Mouse (Mus musculus) intestine, embryonic 14.5 days (tissue): ENCODE data around the gene Vmn1r112. TPM values are rescaled to one million over a fixed set of nuclear protein-coding genes. Genes with fewer than 3 reads are reported as not detected.
"Not testable (repeated sequence)": the region's sequence is repeated elsewhere in the genome, so short reads cannot be mapped to it uniquely, and the experiment has no call there.

ENCODE experiments used
- ATAC-seq: fragments of 200-750 bp; cut with Nextera tagmentation; replicated peaks from 2 replicates; pipeline ENCODE4 v1.8.0; 2017; ENCODE audit warnings: low read depth, moderate number of reproducible peaks, moderate TSS enrichment, moderate library complexity; ENCODE audit not compliant: low FRiP score, low TSS enrichment
- DNase-seq: peaks from one replicate; pipeline ENCODE4 v3.0.0-alpha.2; 2018; ENCODE audit warnings: low spot score
- H3K27ac ChIP-seq: fragments of 300-500 bp; sonication (generic); 2 replicates; pipeline ENCODE4 v1.5.1; 2014; ENCODE audit warnings: low read depth, mild to moderate bottlenecking, control low read depth
- H3K27me3 ChIP-seq: fragments of 300-500 bp; sonication (generic); replicated peaks from 2 replicates; pipeline ENCODE4 v1.6.1; 2014; ENCODE audit warnings: low read length, control low read depth; ENCODE audit not compliant: control insufficient read depth, insufficient read depth
- H3K36me3 ChIP-seq: fragments of 300-500 bp; sonication (generic); 2 replicates; pipeline ENCODE4 v1.6.1; 2014; ENCODE audit warnings: low read length, control low read depth; ENCODE audit not compliant: control insufficient read depth, insufficient read depth
- H3K4me1 ChIP-seq: fragments of 300-500 bp; sonication (generic); replicated peaks from 2 replicates; pipeline ENCODE4 v1.6.1; 2014; ENCODE audit warnings: low read length, control low read depth, mixed read lengths; ENCODE audit not compliant: control insufficient read depth, insufficient read depth
- H3K4me2 ChIP-seq: fragments of 300-500 bp; sonication (generic); 2 replicates; pipeline ENCODE4 v1.6.1; 2014; ENCODE audit warnings: low read length
- H3K4me3 ChIP-seq: fragments of 300-500 bp; sonication (generic); 2 replicates; pipeline ENCODE4 v1.5.1; 2014; ENCODE audit warnings: low read depth, low read length, control low read depth, mixed read lengths
- H3K9ac ChIP-seq: fragments of 300-500 bp; sonication (generic); 2 replicates; pipeline ENCODE4 v1.6.1; 2014; ENCODE audit warnings: mild to moderate bottlenecking, low read length
- H3K9me3 ChIP-seq: fragments of 300-500 bp; sonication (generic); 2 replicates; pipeline ENCODE4 v1.6.1; 2016; ENCODE audit warnings: low read length, control low read depth; ENCODE audit not compliant: control insufficient read depth
- whole genome bisulfite sequencing: fragments of 180-500 bp; shearing (Covaris S2); extraction: QIAGEN DNeasy Blood & Tissue Kit; methylation state at CpG from one replicate; pipeline ENCODE4 v1.1.7; 2014; 5-methylcytosine and 5-hydroxymethylcytosine counted together
- polyA plus RNA-seq: library from polyadenylated mRNA; unstranded; fragments of >200 nt; fragmentation: Nextera tagmentation; extraction: Ambion mirVana; gene quantifications from 2 replicates; pipeline ENCODE4 v1.2.1, GENCODE M21; 2014

The Vmn1r112 gene
- polyA plus RNA-seq = not detected in 2 replicates

- not testable (repeated sequence) for H3K36me3 ChIP-seq, H3K27me3 ChIP-seq, H3K27ac ChIP-seq, H3K9ac ChIP-seq, DNase-seq, H3K4me2 ChIP-seq, H3K4me1 ChIP-seq, H3K4me3 ChIP-seq, H3K9me3 ChIP-seq, ATAC-seq
- no CpG with 5 or more reads among the region's 3 CpGs for WGBS
Observed at GRCm38 (mm10) chr7:20770885-20771284, at the start of gene Vmn1r112. Gene Vmn1r112 (plus strand): TSS chr7:20771185.

GRCm38 (mm10) chr7:20730524-20730923 lies 40.5 kb upstream of the Vmn1r112 start, which contains the start of gene Gm10668:
Gene Gm10668 (minus strand): TSS chr7:20730624.
- whole genome bisulfite sequencing = no CpG with 5 or more reads among the region's 1 CpGs
- H3K4me2 ChIP-seq, H3K4me3 ChIP-seq, ATAC-seq, H3K9ac ChIP-seq, H3K27ac ChIP-seq, H3K27me3 ChIP-seq, H3K36me3 ChIP-seq, DNase-seq, H3K4me1 ChIP-seq, H3K9me3 ChIP-seq: not testable (repeated sequence)

GRCm38 (mm10) chr7:20786985-20787384 lies 16.0 kb downstream of the Vmn1r112 start, which contains the start of gene Vmn1r113:
Gene Vmn1r113 (plus strand): TSS chr7:20787285.
- H3K27ac ChIP-seq, H3K27me3 ChIP-seq, H3K4me2 ChIP-seq, H3K4me3 ChIP-seq, H3K9ac ChIP-seq, ATAC-seq, H3K36me3 ChIP-seq, DNase-seq, H3K4me1 ChIP-seq, H3K9me3 ChIP-seq: not testable (repeated sequence)
- WGBS = 51% methylated on average over 2 of the region's 2 CpGs

GRCm38 (mm10) chr7:20812086-20812485 lies 41.1 kb downstream of the Vmn1r112 start, which contains the start of gene Vmn1r114:
Gene Vmn1r114 (minus strand): TSS chr7:20812186.
- H3K4me1 ChIP-seq, ATAC-seq, H3K9me3 ChIP-seq, H3K4me2 ChIP-seq, H3K27me3 ChIP-seq, H3K9ac ChIP-seq, H3K4me3 ChIP-seq, H3K27ac ChIP-seq, H3K36me3 ChIP-seq, DNase-seq: not testable (repeated sequence)
- WGBS = no CpG with 5 or more reads among the region's 5 CpGs

Other genes starting within 250 kb of the Vmn1r112 start
- not detected in 2 replicates for gene Vmn1r104, start 237.3 kb upstream of the Vmn1r112 start, polyA plus RNA-seq
- not detected in 2 replicates for gene Gm5726, start 225.4 kb upstream of the Vmn1r112 start, polyA plus RNA-seq
- gene Gm4141, start 194.9 kb upstream of the Vmn1r112 start, polyA plus RNA-seq = not detected in 2 replicates
- not detected in 2 replicates for gene Gm4513, start 172.2 kb upstream of the Vmn1r112 start, polyA plus RNA-seq
- gene Vmn1r107, start 102.3 kb upstream of the Vmn1r112 start, polyA plus RNA-seq = not detected in 2 replicates
- not detected in 2 replicates for gene Vmn1r111, start 68.0 kb upstream of the Vmn1r112 start, polyA plus RNA-seq
- gene Gm10668, start 40.6 kb upstream of the Vmn1r112 start, polyA plus RNA-seq = not detected in 2 replicates
- not detected in 2 replicates for gene Vmn1r113, start 16.1 kb downstream of the Vmn1r112 start, polyA plus RNA-seq
- not detected in 2 replicates for gene Vmn1r114, start 41.0 kb downstream of the Vmn1r112 start, polyA plus RNA-seq
- not detected in 2 replicates for gene Vmn1r115, start 73.8 kb downstream of the Vmn1r112 start, polyA plus RNA-seq
- gene Vmn1r116, start 101.1 kb downstream of the Vmn1r112 start, polyA plus RNA-seq = not detected in 2 replicates
- not detected in 2 replicates for gene Vmn1r117, start 112.9 kb downstream of the Vmn1r112 start, polyA plus RNA-seq
- gene Vmn1r118, start 141.2 kb downstream of the Vmn1r112 start, polyA plus RNA-seq = not detected in 2 replicates
- not detected in 2 replicates for gene Vmn1r119, start 241.3 kb downstream of the Vmn1r112 start, polyA plus RNA-seq